Mouse (Mus musculus): ENCODE results near the gene Rapgef6. TPM values are rescaled to one million over a fixed set of nuclear protein-coding genes. Genes with fewer than 3 reads are reported as not detected.

Rapgef6 gene
- total and polyA plus RNA-seq, 3 experiments, result 11.2 to 15.9 (median 14.6) TPM

GRCm38 (mm10) chr11:54718601-54719000 lies 196.0 kb downstream of the Rapgef6 start:
- no peak for TF ChIP-seq EP300 (IDR thresholded peaks at IDR 0.05; ENCODE audit: insufficient read depth, low read depth, low read length)
- Histone ChIP-seq H3K9ac (ENCODE audit: low read depth, low read length) (no peak overlapping the region), H3K36me3 (ENCODE audit: control insufficient read depth, insufficient read depth, low read length) (no peaks in the 10 kb centered on the region), H3K79me2 (replicated peaks; ENCODE audit: control insufficient read depth, insufficient read depth, low read length) (no peaks in the 10 kb centered on the region), H3K27me3 (ENCODE audit: control insufficient read depth, insufficient read depth, low read length) (no peaks in the 10 kb centered on the region), H3K27ac (no peak overlapping the region), H3K4me1 (ENCODE audit: control insufficient read depth, insufficient read depth, low read length) (no peaks in the 10 kb centered on the region), H3K4me3 (no peak overlapping the region)
- DNase-seq, result no peak
- intact Hi-C loops (cut with DNase I), result no loop called here
- WGBS, result 94% methylated on average over 3 of the region's 3 CpGs

DNA sequence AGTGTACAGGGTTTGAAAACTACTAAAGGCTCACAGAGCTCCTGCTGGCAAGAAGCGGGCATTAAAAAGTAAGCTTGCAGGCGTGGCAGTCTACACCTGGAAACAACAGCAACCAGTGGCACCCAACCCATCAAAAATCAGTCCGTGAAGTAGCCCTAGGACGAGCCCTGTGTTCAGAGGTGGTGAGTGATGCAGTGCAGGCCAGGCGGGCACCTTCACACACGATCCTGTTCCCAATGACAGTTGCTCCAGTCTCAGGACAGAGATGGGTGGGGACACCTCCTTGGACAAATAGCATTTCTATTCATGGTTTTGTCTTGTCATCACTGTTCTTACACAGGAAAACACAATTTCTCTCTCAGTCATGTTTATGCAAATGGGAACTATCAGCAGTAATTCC lies 199.4 kb downstream of the Rapgef6 start:
- no peak for DNase-seq
- no peak overlapping the region for H3K4me3 ChIP-seq
- TF ChIP-seq CTCF (IDR thresholded peaks at IDR 0.05), result no peak
- TF ChIP-seq EP300 (IDR thresholded peaks at IDR 0.05; ENCODE audit: insufficient read depth, low read depth, low read length), result no peak
- TF ChIP-seq POLR2A (IDR thresholded peaks at IDR 0.05; ENCODE audit: insufficient read depth, low read depth, low read length), result no peak
- H3K36me3 ChIP-seq (ENCODE audit: control insufficient read depth, insufficient read depth, low read length), result no peaks in the 10 kb centered on the region
- H3K9ac ChIP-seq (ENCODE audit: low read depth, low read length), result no peak overlapping the region
- no peaks in the 10 kb centered on the region for H3K79me2 ChIP-seq (replicated peaks; ENCODE audit: control insufficient read depth, insufficient read depth, low read length)
- no peak overlapping the region for H3K27ac ChIP-seq
- intact Hi-C loops (cut with DNase I), result no loop called here
- H3K4me1 ChIP-seq (ENCODE audit: control insufficient read depth, insufficient read depth, low read length), result peaks cover 9% of the 10 kb centered on the region
- 75% methylated on average over 6 of the region's 6 CpGs for WGBS
- H3K27me3 ChIP-seq (ENCODE audit: control insufficient read depth, insufficient read depth, low read length), result no peaks in the 10 kb centered on the region

- peaks cover 6% of the 10 kb centered on the region for H3K36me3 ChIP-seq (ENCODE audit: control insufficient read depth, insufficient read depth, low read length)
- H3K79me2 ChIP-seq (replicated peaks; ENCODE audit: control insufficient read depth, insufficient read depth, low read length), result no peaks in the 10 kb centered on the region
- no peak overlapping the region for H3K27ac ChIP-seq
- TF ChIP-seq EP300 (IDR thresholded peaks at IDR 0.05; ENCODE audit: insufficient read depth, low read depth, low read length) (no peak), POLR2A (IDR thresholded peaks at IDR 0.05; ENCODE audit: insufficient read depth, low read depth, low read length) (no peak), CTCF (IDR thresholded peaks at IDR 0.05) (no peak)
- WGBS, result 49% methylated on average over 4 of the region's 4 CpGs
- peaks cover 18% of the 10 kb centered on the region for H3K4me1 ChIP-seq (ENCODE audit: control insufficient read depth, insufficient read depth, low read length)
- no peak overlapping the region for H3K9ac ChIP-seq (ENCODE audit: low read depth, low read length)
- DNase-seq, result no peak
- intact Hi-C loops (cut with DNase I), result no loop called here
- no peak overlapping the region for H3K4me3 ChIP-seq
- no peaks in the 10 kb centered on the region for H3K27me3 ChIP-seq (ENCODE audit: control insufficient read depth, insufficient read depth, low read length)
Observed at GRCm38 (mm10) chr11:54724353-54725034, 201.8 kb downstream of the Rapgef6 start.

- Histone ChIP-seq H3K27ac (peak overlapping the region; percentile 57; the same call in 1 of the 2 replicates), H3K79me2 (replicated peaks; ENCODE audit: control insufficient read depth, insufficient read depth, low read length) (no peaks in the 10 kb centered on the region; the same call in 1 of the 2 replicates)
Observed at GRCm38 (mm10) chr11:54726571-54727062, 204.0 kb downstream of the Rapgef6 start.

DNA sequence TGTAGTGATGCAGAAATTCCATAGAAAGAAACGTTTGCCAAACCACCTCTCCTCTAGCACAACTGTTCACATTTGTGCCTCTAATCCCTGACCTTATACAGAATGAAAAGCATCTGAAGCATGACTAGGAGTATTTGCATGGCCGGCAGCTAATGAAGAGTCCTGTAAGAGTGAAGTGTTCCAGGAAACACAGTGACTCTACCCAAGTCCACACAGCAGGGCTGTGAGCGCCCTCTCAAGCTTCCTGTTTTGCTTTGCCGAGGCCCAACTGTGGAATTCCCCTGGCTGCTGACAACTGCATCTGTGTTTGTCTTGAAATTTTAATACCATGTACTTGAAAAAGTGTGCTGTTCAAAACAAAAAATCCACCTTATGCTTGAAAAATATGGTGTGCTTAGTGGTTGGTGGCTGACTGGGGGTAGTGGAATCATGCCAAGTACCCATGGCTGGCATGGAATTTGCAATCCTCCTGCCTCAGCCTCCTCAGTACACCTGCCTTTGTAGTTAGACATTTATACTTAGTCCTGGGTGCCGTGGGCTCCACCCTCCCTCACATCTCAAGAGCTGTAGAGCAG lies 204.8 kb downstream of the Rapgef6 start:
- intact Hi-C loops (cut with DNase I), result no loop called here
- H3K4me1 ChIP-seq (ENCODE audit: control insufficient read depth, insufficient read depth, low read length), result peaks cover 18% of the 10 kb centered on the region
- TF ChIP-seq POLR2A (IDR thresholded peaks at IDR 0.05; ENCODE audit: insufficient read depth, low read depth, low read length), result no peak
- TF ChIP-seq CTCF (IDR thresholded peaks at IDR 0.05), result peak; percentile 53
- TF ChIP-seq EP300 (IDR thresholded peaks at IDR 0.05; ENCODE audit: insufficient read depth, low read depth, low read length), result 0 out of 2 replicates have a peak, but pooled peaks have one; percentile 19
- H3K36me3 ChIP-seq (ENCODE audit: control insufficient read depth, insufficient read depth, low read length), result peaks cover 6% of the 10 kb centered on the region
- no peaks in the 10 kb centered on the region for H3K27me3 ChIP-seq (ENCODE audit: control insufficient read depth, insufficient read depth, low read length)
- peak overlapping the region; percentile 57 for H3K27ac ChIP-seq
- no peak overlapping the region for H3K4me3 ChIP-seq
- DNase-seq, result peak; percentile 28 to 72
- WGBS, result 14% methylated on average over 5 of the region's 5 CpGs
- H3K9ac ChIP-seq (ENCODE audit: low read depth, low read length), result no peak overlapping the region; the same call in 1 of the 2 replicates
- no peaks in the 10 kb centered on the region; the same call in 1 of the 2 replicates for H3K79me2 ChIP-seq (replicated peaks; ENCODE audit: control insufficient read depth, insufficient read depth, low read length)

More at GRCm38 (mm10) chr11:54726571-54727062, 204.0 kb downstream of the Rapgef6 start:
- no peak for DNase-seq
- Histone ChIP-seq H3K4me3 (no peak overlapping the region), H3K27me3 (ENCODE audit: control insufficient read depth, insufficient read depth, low read length) (no peaks in the 10 kb centered on the region), H3K4me1 (ENCODE audit: control insufficient read depth, insufficient read depth, low read length) (peaks cover 18% of the 10 kb centered on the region), H3K9ac (ENCODE audit: low read depth, low read length) (no peak overlapping the region), H3K36me3 (ENCODE audit: control insufficient read depth, insufficient read depth, low read length) (peaks cover 6% of the 10 kb centered on the region)
- intact Hi-C loops (cut with DNase I), result no loop called here
- TF ChIP-seq EP300 (IDR thresholded peaks at IDR 0.05; ENCODE audit: insufficient read depth, low read depth, low read length), result no peak
- TF ChIP-seq CTCF (IDR thresholded peaks at IDR 0.05), result no peak
- TF ChIP-seq POLR2A (IDR thresholded peaks at IDR 0.05; ENCODE audit: insufficient read depth, low read depth, low read length), result no peak
- 64% methylated on average over 3 of the region's 3 CpGs for WGBS

- WGBS, result 91% methylated on average over 2 of the region's 2 CpGs
- Histone ChIP-seq H3K4me1 (ENCODE audit: control insufficient read depth, insufficient read depth, low read length) (peaks cover 18% of the 10 kb centered on the region), H3K79me2 (replicated peaks; ENCODE audit: control insufficient read depth, insufficient read depth, low read length) (no peaks in the 10 kb centered on the region; the same call in 1 of the 2 replicates), H3K27ac (no peak overlapping the region; the same call in 1 of the 2 replicates), H3K4me3 (no peak overlapping the region), H3K36me3 (ENCODE audit: control insufficient read depth, insufficient read depth, low read length) (peaks cover 6% of the 10 kb centered on the region), H3K9ac (ENCODE audit: low read depth, low read length) (no peak overlapping the region), H3K27me3 (ENCODE audit: control insufficient read depth, insufficient read depth, low read length) (no peaks in the 10 kb centered on the region)
- DNase-seq, result no peak
- intact Hi-C loops (cut with DNase I), result no loop called here
- TF ChIP-seq CTCF (IDR thresholded peaks at IDR 0.05) (no peak), EP300 (IDR thresholded peaks at IDR 0.05; ENCODE audit: insufficient read depth, low read depth, low read length) (no peak), POLR2A (IDR thresholded peaks at IDR 0.05; ENCODE audit: insufficient read depth, low read depth, low read length) (no peak)
Observed at GRCm38 (mm10) chr11:54728371-54728770, 205.7 kb downstream of the Rapgef6 start.

Measured in heart, adult 2 months (tissue).